Mouse (Mus musculus): Measurements from ENCODE around the gene Ccng2. TPM values are rescaled to one million over a fixed set of nuclear protein-coding genes. Genes with fewer than 3 reads are reported as not detected.
A peak's percentile ranks its signal among the peaks of the same experiment; 100 is the strongest.

Gene Ccng2
- total RNA-seq (2014; fragmentation: Nextera tagmentation) (110 and 117 TPM in 2 replicates), total RNA-seq (2017) (215 and 251 TPM in 2 replicates), polyA plus RNA-seq (2012) (30.9 and 35.2 TPM in 2 replicates)

GRCm38 (mm10) chr5:93266883-93267704 is at the start of gene Ccng2:
Gene Ccng2, plus strand, starts transcription at chr5:93267257.
- TF ChIP-seq CTCF (IDR thresholded peaks at IDR 0.05; ENCODE audit: low read depth, low read length) (no peak), GATA2 (IDR thresholded peaks at IDR 0.05; ENCODE audit: borderline replicate concordance, low read depth, low read length) (no peak), TAL1 (conservative IDR thresholded peaks at IDR 0.05; ENCODE audit: low read depth, low read length) (no peak), GATA1 (IDR thresholded peaks at IDR 0.05; ENCODE audit: borderline replicate concordance, low read length) (no peak), POLR2AphosphoS5 (IDR thresholded peaks at IDR 0.05; ENCODE audit: insufficient replicate concordance, low read depth, low read length) (no peak)
- H3K36me3 ChIP-seq (replicated peaks) = peaks cover 17% of the 10 kb centered on the region
- H3K9me3 ChIP-seq (replicated peaks) = no peaks in the 10 kb centered on the region
- DNase-seq (ENCODE audit: low spot score) (peak; percentile 98), ATAC-seq (ENCODE audit: extremely low read depth, insufficient number of reproducible peaks, low FRiP score, poor library complexity, severe bottlenecking) (peak; percentile 89)
- peaks cover 52% of the 10 kb centered on the region for H3K4me1 ChIP-seq (ENCODE audit: insufficient read depth, low read depth, low read length)
- no peaks in the 10 kb centered on the region for H3K27me3 ChIP-seq (ENCODE audit: insufficient read depth, low read length)
- peak within 1 kb of the TSS; percentile 96 for H3K4me3 ChIP-seq (ENCODE audit: low read depth, low read length)

- Histone ChIP-seq H3K27me3 (ENCODE audit: insufficient read depth, low read length) (peaks cover 24% of the 10 kb centered on the region), H3K36me3 (replicated peaks) (no peaks in the 10 kb centered on the region), H3K4me1 (ENCODE audit: insufficient read depth, low read depth, low read length) (0 out of 2 replicates have a peak, but pooled peaks cover 2% of the 10 kb centered on the region), H3K4me3 (ENCODE audit: low read depth, low read length) (no peak overlapping the region), H3K9me3 (replicated peaks) (no peaks in the 10 kb centered on the region)
- no peak for ATAC-seq (ENCODE audit: extremely low read depth, insufficient number of reproducible peaks, low FRiP score, poor library complexity, severe bottlenecking)
- no peak for DNase-seq (ENCODE audit: low spot score)
- TF ChIP-seq TAL1 (conservative IDR thresholded peaks at IDR 0.05; ENCODE audit: low read depth, low read length) = no peak
- no peak for TF ChIP-seq GATA1 (IDR thresholded peaks at IDR 0.05; ENCODE audit: borderline replicate concordance, low read length)
- TF ChIP-seq CTCF (IDR thresholded peaks at IDR 0.05; ENCODE audit: low read depth, low read length) = no peak
- TF ChIP-seq POLR2AphosphoS5 (IDR thresholded peaks at IDR 0.05; ENCODE audit: insufficient replicate concordance, low read depth, low read length) = no peak
- TF ChIP-seq GATA2 (IDR thresholded peaks at IDR 0.05; ENCODE audit: borderline replicate concordance, low read depth, low read length) = no peak
These were observed 48.7 kb upstream of the Ccng2 start for GRCm38 (mm10) chr5:93218375-93218774.

GRCm38 (mm10) chr5:93221661-93222060 is 45.4 kb upstream of the Ccng2 start:
- H3K36me3 ChIP-seq (replicated peaks) = no peaks in the 10 kb centered on the region
- no peak for ATAC-seq (ENCODE audit: extremely low read depth, insufficient number of reproducible peaks, low FRiP score, poor library complexity, severe bottlenecking)
- no peak overlapping the region for H3K4me3 ChIP-seq (ENCODE audit: low read depth, low read length)
- H3K27me3 ChIP-seq (ENCODE audit: insufficient read depth, low read length) = peaks cover 34% of the 10 kb centered on the region
- H3K4me1 ChIP-seq (ENCODE audit: insufficient read depth, low read depth, low read length) = peaks cover 6% of the 10 kb centered on the region
- DNase-seq (ENCODE audit: low spot score) = no peak
- TF ChIP-seq TAL1 (conservative IDR thresholded peaks at IDR 0.05; ENCODE audit: low read depth, low read length) = no peak
- no peak for TF ChIP-seq CTCF (IDR thresholded peaks at IDR 0.05; ENCODE audit: low read depth, low read length)
- TF ChIP-seq POLR2AphosphoS5 (IDR thresholded peaks at IDR 0.05; ENCODE audit: insufficient replicate concordance, low read depth, low read length) = no peak
- TF ChIP-seq GATA2 (IDR thresholded peaks at IDR 0.05; ENCODE audit: borderline replicate concordance, low read depth, low read length) = no peak
- no peak for TF ChIP-seq GATA1 (IDR thresholded peaks at IDR 0.05; ENCODE audit: borderline replicate concordance, low read length)
- no peaks in the 10 kb centered on the region for H3K9me3 ChIP-seq (replicated peaks)

GRCm38 (mm10) chr5:93224549-93224948 is 42.5 kb upstream of the Ccng2 start:
- TF ChIP-seq GATA2 (IDR thresholded peaks at IDR 0.05; ENCODE audit: borderline replicate concordance, low read depth, low read length) = no peak
- no peak for TF ChIP-seq CTCF (IDR thresholded peaks at IDR 0.05; ENCODE audit: low read depth, low read length)
- no peak for TF ChIP-seq TAL1 (conservative IDR thresholded peaks at IDR 0.05; ENCODE audit: low read depth, low read length)
- no peak for TF ChIP-seq POLR2AphosphoS5 (IDR thresholded peaks at IDR 0.05; ENCODE audit: insufficient replicate concordance, low read depth, low read length)
- no peak for TF ChIP-seq GATA1 (IDR thresholded peaks at IDR 0.05; ENCODE audit: borderline replicate concordance, low read length)
- Histone ChIP-seq H3K36me3 (replicated peaks) (no peaks in the 10 kb centered on the region), H3K27me3 (ENCODE audit: insufficient read depth, low read length) (peaks cover 38% of the 10 kb centered on the region), H3K4me1 (ENCODE audit: insufficient read depth, low read depth, low read length) (peaks cover 15% of the 10 kb centered on the region), H3K4me3 (ENCODE audit: low read depth, low read length) (no peak overlapping the region), H3K9me3 (replicated peaks) (no peaks in the 10 kb centered on the region)
- ATAC-seq (ENCODE audit: extremely low read depth, insufficient number of reproducible peaks, low FRiP score, poor library complexity, severe bottlenecking) (no peak), DNase-seq (ENCODE audit: low spot score) (no peak)

GRCm38 (mm10) chr5:93227157-93227556 is 39.9 kb upstream of the Ccng2 start:
- peaks cover 35% of the 10 kb centered on the region for H3K27me3 ChIP-seq (ENCODE audit: insufficient read depth, low read length)
- DNase-seq (ENCODE audit: low spot score) = no peak
- TF ChIP-seq GATA2 (IDR thresholded peaks at IDR 0.05; ENCODE audit: borderline replicate concordance, low read depth, low read length) (no peak), CTCF (IDR thresholded peaks at IDR 0.05; ENCODE audit: low read depth, low read length) (no peak), POLR2AphosphoS5 (IDR thresholded peaks at IDR 0.05; ENCODE audit: insufficient replicate concordance, low read depth, low read length) (no peak), GATA1 (IDR thresholded peaks at IDR 0.05; ENCODE audit: borderline replicate concordance, low read length) (no peak), TAL1 (conservative IDR thresholded peaks at IDR 0.05; ENCODE audit: low read depth, low read length) (no peak)
- H3K4me3 ChIP-seq (ENCODE audit: low read depth, low read length) = no peak overlapping the region
- H3K9me3 ChIP-seq (replicated peaks) = no peaks in the 10 kb centered on the region
- no peaks in the 10 kb centered on the region for H3K36me3 ChIP-seq (replicated peaks)
- no peak for ATAC-seq (ENCODE audit: extremely low read depth, insufficient number of reproducible peaks, low FRiP score, poor library complexity, severe bottlenecking)
- H3K4me1 ChIP-seq (ENCODE audit: insufficient read depth, low read depth, low read length) = peaks cover 15% of the 10 kb centered on the region

GRCm38 (mm10) chr5:93229527-93229926 is 37.5 kb upstream of the Ccng2 start:
- Histone ChIP-seq H3K36me3 (replicated peaks) (no peaks in the 10 kb centered on the region), H3K27me3 (ENCODE audit: insufficient read depth, low read length) (peaks cover 22% of the 10 kb centered on the region), H3K4me1 (ENCODE audit: insufficient read depth, low read depth, low read length) (peaks cover 29% of the 10 kb centered on the region), H3K4me3 (ENCODE audit: low read depth, low read length) (no peak overlapping the region), H3K9me3 (replicated peaks) (no peaks in the 10 kb centered on the region)
- ATAC-seq (ENCODE audit: extremely low read depth, insufficient number of reproducible peaks, low FRiP score, poor library complexity, severe bottlenecking) (no peak), DNase-seq (ENCODE audit: low spot score) (no peak)
- TF ChIP-seq GATA1 (IDR thresholded peaks at IDR 0.05; ENCODE audit: borderline replicate concordance, low read length) (no peak), POLR2AphosphoS5 (IDR thresholded peaks at IDR 0.05; ENCODE audit: insufficient replicate concordance, low read depth, low read length) (no peak), TAL1 (conservative IDR thresholded peaks at IDR 0.05; ENCODE audit: low read depth, low read length) (no peak), CTCF (IDR thresholded peaks at IDR 0.05; ENCODE audit: low read depth, low read length) (no peak), GATA2 (IDR thresholded peaks at IDR 0.05; ENCODE audit: borderline replicate concordance, low read depth, low read length) (no peak)

All from G1E (cell line).